Mouse (Mus musculus) forebrain, postnatal 0 days (tissue): ENCODE measurements around the gene Serpina3n. TPM values are rescaled to one million over a fixed set of nuclear protein-coding genes. Genes with fewer than 3 reads are reported as not detected.
"Not testable (repeated sequence)": the region's sequence is repeated elsewhere in the genome, so short reads cannot be mapped to it uniquely, and the experiment has no call there.

Experiments used
- ATAC-seq: fragments of 200-750 bp; cut with Nextera tagmentation; 2 replicates; pipeline ENCODE4 v1.8.0; 2017; ENCODE audit warnings: mild to moderate bottlenecking, moderate library complexity
- DNase-seq: peaks from one replicate; pipeline ENCODE4 v3.0.0-alpha.2; 2015
- H3K27ac ChIP-seq: fragments of 300-500 bp; sonication (generic); 2 replicates; pipeline ENCODE4 v1.5.1; 2014; ENCODE audit warnings: low read depth, mild to moderate bottlenecking, antibody characterized with exemption, low read length, moderate library complexity, mixed read lengths
- H3K27me3 ChIP-seq: fragments of 300-500 bp; sonication (generic); 2 replicates; pipeline ENCODE4 v1.6.1; 2014; ENCODE audit warnings: mild to moderate bottlenecking, low read length, mixed read lengths; ENCODE audit not compliant: insufficient read depth
- H3K36me3 ChIP-seq: fragments of 300-500 bp; sonication (generic); 2 replicates; pipeline ENCODE4 v1.6.1; 2014; ENCODE audit warnings: mild to moderate bottlenecking, moderate library complexity; ENCODE audit not compliant: insufficient read depth
- H3K4me1 ChIP-seq: fragments of 300-500 bp; sonication (generic); 2 replicates; pipeline ENCODE4 v1.6.1; 2014; ENCODE audit warnings: antibody characterized with exemption; ENCODE audit not compliant: insufficient read depth
- H3K4me2 ChIP-seq: fragments of 300-500 bp; sonication (generic); 2 replicates; pipeline ENCODE4 v1.6.1; 2014; ENCODE audit warnings: low read depth, mild to moderate bottlenecking, moderate library complexity
- H3K4me3 ChIP-seq: fragments of 300-500 bp; sonication (generic); 2 replicates; pipeline ENCODE4 v1.5.1; 2014; ENCODE audit warnings: low read depth, low read length, mixed read lengths
- H3K9ac ChIP-seq: fragments of 300-500 bp; sonication (generic); 2 replicates; pipeline ENCODE4 v1.6.1; 2014; ENCODE audit warnings: mild to moderate bottlenecking
- H3K9me3 ChIP-seq: fragments of 300-500 bp; sonication (generic); 2 replicates; pipeline ENCODE4 v1.6.1; 2016; ENCODE audit warnings: low read length
- CTCF ChIP-seq: sonication (generic); IDR thresholded peaks from 2 replicates; pipeline ENCODE4 v1.5.1; 2016; ENCODE audit warnings: antibody characterized with exemption, control low read depth, low read depth
- WGBS: fragments of 180-500 bp; shearing (Covaris S2); extraction: QIAGEN DNeasy Blood & Tissue Kit; methylation state at CpG from one replicate; pipeline ENCODE4 v1.1.7; 2014; 5-methylcytosine and 5-hydroxymethylcytosine counted together
- polyA plus RNA-seq: library from polyadenylated mRNA; unstranded; fragments of >200 nt; fragmentation: Nextera tagmentation; extraction: Ambion mirVana; gene quantifications from 2 replicates; pipeline ENCODE4 v1.2.1, GENCODE M21; 2015
- total RNA-seq: library from RNA; depleted of rRNA; stranded (reverse); fragments of >200 nt; gene quantifications from 2 replicates; pipeline ENCODE4 v1.2.3, GENCODE M21; 2014

Serpina3n gene
- total and polyA plus RNA-seq, 2 experiments from 2014 or later = 3.3 to 4.2 TPM

GRCm38 (mm10) chr12:104388477-104388876 lies 18.1 kb upstream of the Serpina3n start:
- H3K4me3 ChIP-seq = no peak overlapping the region
- H3K27me3 ChIP-seq = no peaks in the 10 kb centered on the region
- no peaks in the 10 kb centered on the region for H3K36me3 ChIP-seq
- H3K27ac ChIP-seq = no peak overlapping the region
- no peak overlapping the region for H3K9ac ChIP-seq
- H3K4me1 ChIP-seq = no peaks in the 10 kb centered on the region
- no peak for ATAC-seq
- H3K9me3 ChIP-seq = no peaks in the 10 kb centered on the region
- H3K4me2 ChIP-seq = no peak overlapping the region
- TF ChIP-seq CTCF = no peak
- no peak for DNase-seq

DNA sequence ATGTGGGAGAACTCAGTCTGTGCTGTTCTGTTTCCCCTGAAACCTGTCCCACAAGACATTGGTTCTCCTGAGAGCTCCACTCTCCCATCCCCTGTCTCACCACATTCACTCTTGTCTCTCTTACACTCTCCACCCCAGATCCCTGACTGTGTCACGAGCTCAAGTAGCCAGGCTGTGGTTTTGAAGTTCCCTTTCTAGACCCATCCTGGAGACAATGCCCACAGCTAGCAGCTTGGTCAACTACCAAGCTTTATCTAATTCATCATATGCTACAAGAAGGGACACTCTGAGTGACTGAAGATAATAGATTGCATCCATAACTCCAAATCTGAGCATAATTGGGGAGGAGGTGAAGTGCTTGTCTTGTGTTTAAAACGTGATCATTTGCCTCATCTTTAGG lies 15.5 kb upstream of the Serpina3n start:
- WGBS = 56% methylated on average over 2 of the region's 2 CpGs

GRCm38 (mm10) chr12:104403968-104404367 lies 2.6 kb upstream of the Serpina3n start:
- Histone ChIP-seq H3K9me3 (no peaks in the 10 kb centered on the region), H3K27me3 (no peaks in the 10 kb centered on the region), H3K4me1 (no peaks in the 10 kb centered on the region), H3K27ac (no peak overlapping the region), H3K36me3 (no peaks in the 10 kb centered on the region), H3K9ac (no peak overlapping the region), H3K4me2 (no peak overlapping the region), H3K4me3 (no peak overlapping the region)
- no peak for TF ChIP-seq CTCF
- no peak for DNase-seq
- WGBS = 79% methylated on average over 5 of the region's 5 CpGs
- no peak for ATAC-seq

More for the DNA sequence above, 15.5 kb upstream of the Serpina3n start:
- not testable (repeated sequence) for ATAC-seq, H3K27ac ChIP-seq, H3K36me3 ChIP-seq, DNase-seq, H3K4me3 ChIP-seq, H3K4me2 ChIP-seq, H3K9me3 ChIP-seq, H3K4me1 ChIP-seq, H3K9ac ChIP-seq, H3K27me3 ChIP-seq

DNA sequence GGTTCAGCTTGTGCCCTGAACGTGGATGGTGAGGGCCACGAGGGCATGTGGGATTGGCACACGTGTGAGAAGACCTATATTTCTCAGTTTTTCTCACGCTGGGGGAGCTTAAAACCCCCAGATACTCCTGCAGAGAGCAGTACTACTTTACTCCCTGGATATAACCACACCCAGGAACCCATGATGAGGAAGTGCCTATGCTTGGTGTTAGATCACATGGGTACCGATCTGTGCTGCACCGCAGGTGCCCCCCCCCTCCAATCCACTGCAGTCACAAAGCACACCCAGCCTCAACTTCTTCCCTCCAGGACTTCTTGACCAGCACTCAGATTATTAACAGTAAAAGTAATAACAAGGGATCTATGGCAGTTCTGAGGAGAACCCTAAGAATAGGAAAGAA lies 6.0 kb downstream of the Serpina3n start:
- 86% methylated on average over 6 of the region's 6 CpGs for WGBS
- no peak overlapping the region for H3K9ac ChIP-seq
- ATAC-seq = no peak
- H3K36me3 ChIP-seq = no peaks in the 10 kb centered on the region
- H3K27me3 ChIP-seq = no peaks in the 10 kb centered on the region
- no peaks in the 10 kb centered on the region for H3K4me1 ChIP-seq
- H3K4me3 ChIP-seq = no peak overlapping the region
- DNase-seq = no peak
- no peak for TF ChIP-seq CTCF
- H3K4me2 ChIP-seq = no peak overlapping the region
- H3K27ac ChIP-seq = no peak overlapping the region
- no peaks in the 10 kb centered on the region for H3K9me3 ChIP-seq

DNA sequence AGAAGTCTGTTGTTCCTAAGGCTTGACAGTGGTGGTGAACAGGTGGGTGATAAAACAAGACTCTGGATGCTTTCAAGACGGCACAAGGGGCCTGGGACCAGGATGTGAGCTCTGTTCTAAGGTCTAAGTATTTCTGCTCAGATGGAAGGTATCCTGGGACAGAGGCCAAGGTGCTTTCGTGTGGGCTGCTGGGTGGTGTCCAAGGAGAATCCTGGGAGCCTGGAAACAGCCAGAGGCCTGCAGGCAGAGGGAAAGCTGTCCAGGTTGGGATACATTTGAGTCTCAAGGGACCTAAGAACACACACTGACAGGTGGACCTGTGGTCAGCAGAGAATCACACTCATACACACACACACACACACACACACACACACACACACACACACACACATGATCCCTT lies 8.0 kb downstream of the Serpina3n start:
- Histone ChIP-seq H3K27ac (no peak overlapping the region), H3K27me3 (no peaks in the 10 kb centered on the region), H3K4me1 (peaks cover 5% of the 10 kb centered on the region; the same call in 1 of the 2 replicates), H3K4me3 (no peak overlapping the region), H3K9ac (no peak overlapping the region), H3K36me3 (no peaks in the 10 kb centered on the region), H3K9me3 (no peaks in the 10 kb centered on the region), H3K4me2 (no peak overlapping the region)
- 52% methylated on average over 2 of the region's 2 CpGs for WGBS
- ATAC-seq (no peak), DNase-seq (no peak)
- TF ChIP-seq CTCF = no peak

- DNase-seq = peak; percentile 56
- 45% methylated on average over 6 of the region's 6 CpGs for WGBS
These were observed 9.2 kb downstream of the Serpina3n start for GRCm38 (mm10) chr12:104415625-104416315.

GRCm38 (mm10) chr12:104418340-104419135 lies 12.0 kb downstream of the Serpina3n start:
- H3K9me3 ChIP-seq = no peaks in the 10 kb centered on the region
- peak overlapping the region; percentile 28 for H3K4me3 ChIP-seq
- peak overlapping the region; percentile 35; the same call in 1 of the 2 replicates for H3K27ac ChIP-seq
- no peaks in the 10 kb centered on the region for H3K27me3 ChIP-seq
- H3K36me3 ChIP-seq = no peaks in the 10 kb centered on the region
- 14% methylated on average over 17 of the region's 17 CpGs for WGBS
- peaks cover 5% of the 10 kb centered on the region; the same call in 1 of the 2 replicates for H3K4me1 ChIP-seq
- DNase-seq = peak; percentile 93
- TF ChIP-seq CTCF = peak; percentile 90
- peak; percentile 89 for ATAC-seq
- H3K4me2 ChIP-seq = peak overlapping the region; percentile 49
- peak overlapping the region; percentile 31; the same call in 1 of the 2 replicates for H3K9ac ChIP-seq

More at GRCm38 (mm10) chr12:104415625-104416315, 9.2 kb downstream of the Serpina3n start:
- H3K36me3 ChIP-seq = no peaks in the 10 kb centered on the region
- H3K4me1 ChIP-seq = peaks cover 5% of the 10 kb centered on the region; the same call in 1 of the 2 replicates
- peak; percentile 78 for ATAC-seq
- H3K4me2 ChIP-seq = no peak overlapping the region
- TF ChIP-seq CTCF = no peak
- H3K27ac ChIP-seq = no peak overlapping the region
- no peaks in the 10 kb centered on the region for H3K27me3 ChIP-seq
- no peak overlapping the region for H3K9ac ChIP-seq
- H3K9me3 ChIP-seq = no peaks in the 10 kb centered on the region
- H3K4me3 ChIP-seq = no peak overlapping the region
